Mouse (Mus musculus) lung, postnatal 0 days (tissue): ENCODE measurements around the gene Fcna. TPM values are rescaled to one million over a fixed set of nuclear protein-coding genes. Genes with fewer than 3 reads are reported as not detected.

Experiments used
- ATAC-seq: fragments of 200-750 bp; cut with Nextera tagmentation; 2 replicates; pipeline ENCODE4 v1.8.0; 2017; ENCODE audit warnings: moderate library complexity
- DNase-seq: peaks from one replicate; pipeline ENCODE4 v3.0.0-alpha.2; 2016; ENCODE audit warnings: low spot score
- H3K27ac ChIP-seq: fragments of 300-500 bp; sonication (generic); 2 replicates; pipeline ENCODE4 v1.5.1; 2014; ENCODE audit warnings: antibody characterized with exemption, mild to moderate bottlenecking, low read length, mixed read lengths
- H3K27me3 ChIP-seq: fragments of 300-500 bp; sonication (generic); replicated peaks from 2 replicates; pipeline ENCODE4 v1.6.1; 2014; ENCODE audit warnings: low read length, mixed read lengths; ENCODE audit not compliant: insufficient read depth
- H3K36me3 ChIP-seq: fragments of 300-500 bp; sonication (generic); 2 replicates; pipeline ENCODE4 v1.6.1; 2014; ENCODE audit warnings: low read length, mixed read lengths; ENCODE audit not compliant: insufficient read depth
- H3K4me1 ChIP-seq: fragments of 300-500 bp; sonication (generic); 2 replicates; pipeline ENCODE4 v1.6.1; 2014; ENCODE audit warnings: antibody characterized with exemption, low read depth, low read length, mixed read lengths; ENCODE audit not compliant: insufficient read depth
- H3K4me2 ChIP-seq: fragments of 300-500 bp; sonication (generic); replicated peaks from 2 replicates; pipeline ENCODE4 v1.6.1; 2014; ENCODE audit warnings: low read depth, mild to moderate bottlenecking, low read length, moderate library complexity, mixed read lengths
- H3K4me3 ChIP-seq: fragments of 300-500 bp; sonication (generic); 2 replicates; pipeline ENCODE4 v1.5.1; 2014; ENCODE audit warnings: low read depth, low read length
- H3K9ac ChIP-seq: fragments of 300-500 bp; sonication (generic); replicated peaks from 2 replicates; pipeline ENCODE4 v1.6.1; 2014; ENCODE audit warnings: low read depth, mild to moderate bottlenecking
- H3K9me3 ChIP-seq: fragments of 300-500 bp; sonication (generic); 2 replicates; pipeline ENCODE4 v1.6.1; 2016; ENCODE audit warnings: low read length, mixed read lengths
- CTCF ChIP-seq: IDR thresholded peaks from 2 replicates; pipeline ENCODE4 v1.5.1; 2016; ENCODE audit warnings: antibody characterized with exemption, mild to moderate bottlenecking
- EP300 ChIP-seq: IDR thresholded peaks from 2 replicates; pipeline ENCODE4 v1.6.1; 2016; ENCODE audit warnings: antibody characterized with exemption, mild to moderate bottlenecking, control low read depth
- WGBS: fragments of 180-500 bp; shearing (Covaris S2); extraction: QIAGEN DNeasy Blood & Tissue Kit; methylation state at CpG from one replicate; pipeline ENCODE4 v1.1.7; 2014; 5-methylcytosine and 5-hydroxymethylcytosine counted together
- polyA plus RNA-seq: library from polyadenylated mRNA; unstranded; fragments of >200 nt; fragmentation: Nextera tagmentation; extraction: Ambion mirVana; gene quantifications from 2 replicates; pipeline ENCODE4 v1.2.1, GENCODE M21; 2015

The Fcna gene
- polyA plus RNA-seq, 1 experiment from 2014 or later: 2.5 TPM

DNA sequence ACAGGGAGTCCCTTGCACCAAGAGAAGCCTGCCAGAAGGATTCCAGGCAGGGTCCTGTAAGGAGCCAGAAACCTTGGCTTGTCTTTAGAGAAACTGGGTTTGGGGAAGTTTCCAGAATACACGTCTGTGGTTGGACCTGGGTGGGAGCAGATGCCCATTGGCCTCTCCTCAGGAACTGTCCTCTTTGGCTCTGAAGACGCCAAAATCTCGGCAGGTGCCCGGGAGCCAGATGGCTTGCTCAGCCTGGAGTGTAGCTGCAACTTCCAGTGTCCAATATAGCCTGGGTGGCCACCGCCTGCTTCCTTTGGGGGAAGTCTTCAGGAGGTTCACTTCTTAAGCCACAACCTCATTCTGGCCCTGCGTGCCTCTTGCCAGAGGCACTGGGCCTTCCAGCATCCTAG is 45.9 kb downstream of the Fcna start:
- H3K27ac ChIP-seq: no peak overlapping the region
- ATAC-seq (no peak), DNase-seq (no peak)
- WGBS: 25% methylated on average over 6 of the region's 6 CpGs
- H3K4me1 ChIP-seq: peaks cover 25% of the 10 kb centered on the region
- peak overlapping the region; percentile 21; the same call in 1 of the 2 replicates for H3K4me2 ChIP-seq
- 0 out of 2 replicates have a peak, but pooled peaks cover 5% of the 10 kb centered on the region for H3K36me3 ChIP-seq
- no peak for TF ChIP-seq EP300
- no peak for TF ChIP-seq CTCF
- H3K9me3 ChIP-seq: no peaks in the 10 kb centered on the region
- H3K27me3 ChIP-seq: peaks cover 42% of the 10 kb centered on the region
- no peak overlapping the region for H3K9ac ChIP-seq
- H3K4me3 ChIP-seq: no peak overlapping the region

DNA sequence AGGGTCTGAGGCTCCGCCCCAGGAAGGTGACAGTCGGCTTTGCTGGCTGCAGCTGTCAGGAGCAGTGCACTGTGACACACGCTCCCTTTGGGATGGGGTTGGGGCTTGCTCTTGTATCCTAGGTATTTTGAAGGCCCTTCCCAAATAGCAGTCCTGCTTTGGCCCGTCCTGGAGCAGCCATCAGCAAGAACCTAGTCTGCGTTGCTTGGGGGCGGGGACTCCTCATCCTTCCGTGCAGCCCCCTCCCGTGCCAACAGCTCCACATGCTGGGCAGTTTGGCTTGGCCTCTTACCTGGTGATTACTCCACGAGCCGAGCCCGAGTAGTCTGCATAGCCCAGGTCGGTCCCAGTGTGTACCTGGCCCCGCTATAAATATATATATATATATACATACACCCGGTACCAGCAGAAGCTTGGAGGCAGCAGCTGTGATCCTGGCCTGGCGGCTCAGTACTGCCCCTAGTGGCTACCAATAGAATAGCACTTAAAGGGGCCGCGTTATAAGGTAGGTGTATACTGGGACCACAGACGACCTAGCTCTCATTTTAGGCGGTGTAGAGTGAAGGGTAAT is 46.5 kb downstream of the Fcna start, which contains the start of gene Ajm1:
Ajm1 (minus strand) TSS at position 464 of the 571 bp plus-strand sequence.
- Histone ChIP-seq H3K36me3 (0 out of 2 replicates have a peak, but pooled peaks cover 5% of the 10 kb centered on the region), H3K4me1 (peaks cover 25% of the 10 kb centered on the region), H3K4me2 (peak within 1 kb of the TSS; percentile 58), H3K27ac (no peak within 1 kb of the TSS), H3K9me3 (no peaks in the 10 kb centered on the region), H3K9ac (no peak within 1 kb of the TSS), H3K27me3 (peaks cover 48% of the 10 kb centered on the region), H3K4me3 (peak within 1 kb of the TSS; percentile 20; the same call in 1 of the 2 replicates)
- WGBS: 5% methylated on average over 19 of the region's 19 CpGs
- DNase-seq (peak; percentile 79), ATAC-seq (peak; percentile 78)
- TF ChIP-seq EP300 (no peak), CTCF (peak; percentile 87)

DNA sequence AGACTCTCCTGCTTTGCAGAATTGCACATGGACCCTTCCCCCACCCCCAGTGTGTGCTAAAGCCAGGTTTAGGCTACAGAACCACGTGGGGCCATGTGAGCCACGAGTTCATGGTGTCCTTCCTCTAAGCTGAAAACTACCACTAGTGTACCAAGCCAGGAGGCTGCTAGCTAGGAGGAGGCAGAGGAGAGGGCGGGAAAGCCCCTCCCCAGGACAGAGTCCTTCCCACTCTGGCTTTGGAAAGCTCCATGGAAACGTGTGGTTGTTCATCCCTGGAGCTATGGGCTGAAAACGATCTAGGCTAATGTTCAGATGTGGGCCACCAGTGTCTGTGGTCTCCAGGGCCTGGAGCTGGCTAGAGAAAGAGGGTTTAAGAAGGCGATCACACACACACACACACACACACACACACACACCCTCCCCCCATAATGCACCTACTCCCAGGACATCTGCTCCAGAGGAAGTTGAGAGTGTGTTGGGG is 47.2 kb downstream of the Fcna start:
- Histone ChIP-seq H3K4me2 (no peak overlapping the region), H3K4me1 (peaks cover 26% of the 10 kb centered on the region), H3K9ac (no peak overlapping the region), H3K4me3 (no peak overlapping the region), H3K27ac (no peak overlapping the region), H3K9me3 (no peaks in the 10 kb centered on the region), H3K36me3 (0 out of 2 replicates have a peak, but pooled peaks cover 5% of the 10 kb centered on the region), H3K27me3 (peaks cover 53% of the 10 kb centered on the region)
- ATAC-seq (no peak), DNase-seq (no peak)
- TF ChIP-seq EP300: no peak
- WGBS: 31% methylated on average over 6 of the region's 6 CpGs

DNA sequence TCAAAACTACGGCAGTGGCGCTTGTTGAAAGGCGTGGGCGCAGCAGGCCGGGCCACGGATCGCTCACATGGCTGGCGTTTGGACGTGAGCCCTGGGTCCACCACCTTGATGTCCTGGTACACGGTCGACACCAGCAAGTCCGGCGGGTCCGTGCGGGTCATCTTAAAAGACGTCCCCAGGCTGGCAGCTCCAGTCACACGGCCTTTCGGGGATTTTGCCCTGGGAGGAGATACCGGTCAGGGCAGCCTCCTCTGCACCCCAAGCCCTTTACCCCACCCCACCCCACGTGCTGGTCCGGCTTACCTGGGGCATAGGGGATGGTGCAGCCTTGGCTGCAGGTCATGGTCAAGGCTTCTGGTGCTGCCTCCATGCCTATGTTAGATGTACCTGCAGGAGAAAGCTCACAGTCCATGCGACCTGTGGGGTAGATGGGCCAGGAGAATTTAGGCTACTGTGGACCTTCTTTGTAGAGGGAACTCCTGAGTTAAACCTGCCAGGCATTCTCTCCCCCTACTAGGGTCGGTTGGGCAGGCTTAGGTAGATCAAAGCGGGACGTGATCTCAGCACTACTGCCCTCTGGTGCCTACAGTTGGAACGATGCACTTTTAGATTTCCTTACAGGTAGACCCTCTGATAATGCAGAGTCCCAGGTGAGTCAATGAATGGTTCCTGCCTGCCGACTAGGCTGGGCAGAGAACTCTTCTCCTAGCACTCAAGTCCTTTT is 47.9 kb downstream of the Fcna start:
- Histone ChIP-seq H3K9ac (no peak overlapping the region), H3K36me3 (no peaks in the 10 kb centered on the region), H3K27me3 (peaks cover 53% of the 10 kb centered on the region), H3K4me3 (peak overlapping the region; percentile 24; the same call in 1 of the 2 replicates), H3K27ac (no peak overlapping the region), H3K9me3 (no peaks in the 10 kb centered on the region), H3K4me1 (peaks cover 28% of the 10 kb centered on the region), H3K4me2 (peak overlapping the region; percentile 33; the same call in 1 of the 2 replicates)
- ATAC-seq (no peak), DNase-seq (peak; percentile 43)
- TF ChIP-seq CTCF (peak; percentile 68), EP300 (no peak)
- 5% methylated on average over 27 of the region's 27 CpGs for WGBS

DNA sequence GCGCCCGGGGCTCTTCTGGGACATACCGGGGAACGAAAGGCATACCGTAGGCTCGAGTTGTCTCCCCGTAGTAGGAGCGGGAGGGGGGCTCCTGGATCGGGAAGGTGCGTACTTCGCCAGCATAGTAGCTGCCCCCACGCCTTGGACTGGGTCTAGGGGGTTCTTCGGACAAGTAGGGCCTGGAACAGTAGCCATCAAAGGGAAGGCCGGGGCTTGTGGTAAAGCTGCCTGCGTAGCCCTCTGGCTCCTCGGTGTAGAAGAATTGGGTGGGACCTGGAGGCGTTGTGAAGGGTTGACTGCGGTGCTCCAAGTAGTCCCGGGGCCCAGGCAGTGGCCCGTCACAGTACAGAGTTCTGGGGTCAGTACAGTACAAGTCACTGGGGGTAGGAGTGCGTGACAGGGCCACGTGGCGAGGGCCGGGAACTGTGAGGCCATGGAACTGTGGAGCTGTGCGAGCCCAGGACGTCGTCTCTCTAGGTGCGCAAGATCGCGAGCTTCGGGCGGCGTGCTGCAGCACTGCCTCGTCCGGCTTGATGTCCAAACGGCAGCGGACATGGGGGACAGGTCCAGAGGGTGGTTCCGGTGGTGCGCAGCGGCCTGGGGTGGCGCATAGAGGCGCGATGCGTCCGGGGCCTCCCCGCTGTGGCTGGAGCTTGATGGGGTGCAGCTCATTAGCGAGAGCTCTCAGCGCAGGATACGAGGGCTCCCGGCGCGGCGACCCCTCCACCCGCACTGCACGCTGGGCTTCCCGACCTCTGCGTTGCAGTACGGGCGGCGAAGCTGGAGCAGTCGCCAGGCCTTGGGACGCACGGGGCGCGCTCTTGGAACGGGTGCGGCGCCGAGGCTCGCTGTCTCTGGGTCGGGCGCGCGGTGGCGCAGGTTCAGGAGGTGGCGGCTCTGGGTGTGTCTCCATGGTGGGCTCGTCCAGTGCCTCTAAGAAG is 48.8 kb downstream of the Fcna start:
- peak overlapping the region; percentile 24 for H3K4me3 ChIP-seq
- DNase-seq: no peak
- no peak overlapping the region for H3K9ac ChIP-seq

More for the DNA sequence above, 48.8 kb downstream of the Fcna start:
- H3K9me3 ChIP-seq: no peaks in the 10 kb centered on the region
- no peak for ATAC-seq
- H3K4me1 ChIP-seq: peaks cover 28% of the 10 kb centered on the region
- peak overlapping the region; percentile 33; the same call in 1 of the 2 replicates for H3K4me2 ChIP-seq
- 5% methylated on average over 72 of the region's 77 CpGs for WGBS
- TF ChIP-seq CTCF (no peak), EP300 (no peak)
- no peaks in the 10 kb centered on the region for H3K36me3 ChIP-seq
- H3K27me3 ChIP-seq: peaks cover 53% of the 10 kb centered on the region
- H3K27ac ChIP-seq: no peak overlapping the region
